Mouse (Mus musculus): ENCODE measurements around the gene Gsdma2.
A peak's percentile ranks its signal among the peaks of the same experiment; 100 is the strongest.
"Not testable (repeated sequence)": the region's sequence is repeated elsewhere in the genome, so short reads cannot be mapped to it uniquely, and the experiment has no call there.

The Gsdma2 gene

GRCm38 (mm10) chr11:98668984-98669383 is 22.4 kb downstream of the Gsdma2 start:
- no peak for DNase-seq (ENCODE audit: low spot score)

- DNase-seq (ENCODE audit: low spot score) = no peak
These were observed 24.8 kb downstream of the Gsdma2 start for GRCm38 (mm10) chr11:98671284-98671815.

GRCm38 (mm10) chr11:98671857-98672256 is 25.3 kb downstream of the Gsdma2 start:
- DNase-seq (ENCODE audit: low spot score) = no peak

- no peak for DNase-seq (ENCODE audit: low spot score)
These were observed 25.9 kb downstream of the Gsdma2 start for GRCm38 (mm10) chr11:98672482-98672881.

- DNase-seq (ENCODE audit: low spot score) = peak; percentile 79
These were observed 26.6 kb downstream of the Gsdma2 start for GRCm38 (mm10) chr11:98673136-98673535.

- DNase-seq (ENCODE audit: low spot score) = no peak
These were observed 29.3 kb downstream of the Gsdma2 start for GRCm38 (mm10) chr11:98675829-98676363.

- DNase-seq (ENCODE audit: low spot score) = no peak
These were observed 33.5 kb downstream of the Gsdma2 start for GRCm38 (mm10) chr11:98680023-98680422.

GRCm38 (mm10) chr11:98680595-98680994 is 34.0 kb downstream of the Gsdma2 start:
- DNase-seq (ENCODE audit: low spot score) = not testable (repeated sequence)

- no peak for DNase-seq (ENCODE audit: low spot score)
These were observed 34.6 kb downstream of the Gsdma2 start for GRCm38 (mm10) chr11:98681186-98681585.

- DNase-seq (ENCODE audit: low spot score) = peak; percentile 99
These were observed 35.5 kb downstream of the Gsdma2 start, which contains the start of gene Psmd3 for GRCm38 (mm10) chr11:98681786-98682745. Gene Psmd3, plus strand, starts transcription at chr11:98682554.

- DNase-seq (ENCODE audit: low spot score) = no peak
These were observed 36.3 kb downstream of the Gsdma2 start for GRCm38 (mm10) chr11:98682811-98683210.

GRCm38 (mm10) chr11:98685642-98686041 is 39.1 kb downstream of the Gsdma2 start:
- no peak for DNase-seq (ENCODE audit: low spot score)

- DNase-seq (ENCODE audit: low spot score) = no peak
These were observed 40.4 kb downstream of the Gsdma2 start for GRCm38 (mm10) chr11:98686976-98687375.

- DNase-seq (ENCODE audit: low spot score) = no peak
These were observed 41.5 kb downstream of the Gsdma2 start for GRCm38 (mm10) chr11:98688009-98688408.

- DNase-seq (ENCODE audit: low spot score) = no peak
These were observed 46.6 kb downstream of the Gsdma2 start for GRCm38 (mm10) chr11:98693201-98693600.

- DNase-seq (ENCODE audit: low spot score) = no peak
These were observed 47.2 kb downstream of the Gsdma2 start for GRCm38 (mm10) chr11:98693746-98694145.

- DNase-seq (ENCODE audit: low spot score) = no peak
These were observed 47.7 kb downstream of the Gsdma2 start for GRCm38 (mm10) chr11:98694301-98694700.

GRCm38 (mm10) chr11:98695408-98695807 is 48.8 kb downstream of the Gsdma2 start:
- DNase-seq (ENCODE audit: low spot score) = no peak

- DNase-seq (ENCODE audit: low spot score) = no peak
These were observed 50.1 kb downstream of the Gsdma2 start for GRCm38 (mm10) chr11:98696454-98697216.

GRCm38 (mm10) chr11:98697225-98697624 is 50.7 kb downstream of the Gsdma2 start:
- no peak for DNase-seq (ENCODE audit: low spot score)

GRCm38 (mm10) chr11:98698849-98699640 is 52.5 kb downstream of the Gsdma2 start:
- DNase-seq (ENCODE audit: low spot score) = no peak
